Mouse (Mus musculus): ENCODE results near the gene Cyp2c23. TPM values are rescaled to one million over a fixed set of nuclear protein-coding genes. Genes with fewer than 3 reads are reported as not detected.

Cyp2c23 gene
- polyA plus RNA-seq, 1 experiment from 2014 or later, result not detected

DNA sequence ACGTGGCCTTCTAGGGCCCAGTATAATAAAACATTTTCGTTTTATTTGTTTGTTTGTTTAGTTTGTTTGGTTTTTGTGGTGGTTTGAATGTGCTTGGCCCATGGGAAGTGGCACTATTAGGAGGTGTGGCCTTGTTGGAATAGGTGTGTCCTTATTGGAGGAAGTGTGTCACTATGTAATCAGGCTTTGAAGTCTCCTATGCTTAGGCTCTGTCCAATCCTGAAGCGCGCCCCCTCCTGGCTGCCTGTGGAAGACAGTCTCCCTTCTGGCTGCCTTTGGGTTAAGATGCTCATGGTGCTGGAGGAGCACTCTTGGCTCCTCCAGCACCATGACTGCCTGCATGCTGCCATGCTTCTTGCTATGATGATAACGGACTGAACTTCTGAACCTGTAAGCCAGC, 5.9 kb downstream of the Cyp2c23 start:
- WGBS, result 62% methylated on average over 5 of the region's 5 CpGs
- Histone ChIP-seq H3K4me3 (no peak overlapping the region), H3K4me2 (no peak overlapping the region), H3K27me3 (no peaks in the 10 kb centered on the region), H3K27ac (no peak overlapping the region), H3K36me3 (no peaks in the 10 kb centered on the region), H3K9me3 (replicated peaks) (no peaks in the 10 kb centered on the region), H3K4me1 (replicated peaks) (no peaks in the 10 kb centered on the region), H3K9ac (no peak overlapping the region)
- ATAC-seq (replicated peaks; ENCODE audit: insufficient number of reproducible peaks, insufficient read depth, low FRiP score, low read depth), result no peak

DNA sequence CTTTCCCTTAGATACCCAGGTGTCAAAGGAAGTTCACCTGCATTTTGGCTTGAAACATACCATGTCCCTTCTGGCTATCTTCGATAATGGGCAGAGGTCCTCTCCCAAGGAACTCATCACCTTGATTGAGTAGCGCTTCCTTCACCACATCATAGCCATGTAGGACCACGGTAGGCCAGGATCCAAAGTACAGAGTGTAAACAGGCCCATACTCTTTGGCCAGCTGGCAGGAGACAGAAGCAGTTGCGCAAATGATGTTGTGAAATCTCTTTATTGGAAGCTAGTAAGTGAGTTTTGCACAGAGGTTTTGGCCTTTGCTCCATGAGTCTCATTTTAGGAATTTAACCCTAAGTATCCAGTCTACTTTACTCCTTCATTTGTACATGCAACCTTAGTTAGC, 7.5 kb downstream of the Cyp2c23 start:
- no peaks in the 10 kb centered on the region for H3K36me3 ChIP-seq
- H3K4me2 ChIP-seq, result no peak overlapping the region
- WGBS, result 74% methylated on average over 4 of the region's 4 CpGs
- no peak for ATAC-seq (replicated peaks; ENCODE audit: insufficient number of reproducible peaks, insufficient read depth, low FRiP score, low read depth)
- no peaks in the 10 kb centered on the region for H3K4me1 ChIP-seq (replicated peaks)
- H3K4me3 ChIP-seq, result no peak overlapping the region
- H3K9ac ChIP-seq, result no peak overlapping the region
- no peak overlapping the region for H3K27ac ChIP-seq
- H3K27me3 ChIP-seq, result no peaks in the 10 kb centered on the region
- no peaks in the 10 kb centered on the region for H3K9me3 ChIP-seq (replicated peaks)

DNA sequence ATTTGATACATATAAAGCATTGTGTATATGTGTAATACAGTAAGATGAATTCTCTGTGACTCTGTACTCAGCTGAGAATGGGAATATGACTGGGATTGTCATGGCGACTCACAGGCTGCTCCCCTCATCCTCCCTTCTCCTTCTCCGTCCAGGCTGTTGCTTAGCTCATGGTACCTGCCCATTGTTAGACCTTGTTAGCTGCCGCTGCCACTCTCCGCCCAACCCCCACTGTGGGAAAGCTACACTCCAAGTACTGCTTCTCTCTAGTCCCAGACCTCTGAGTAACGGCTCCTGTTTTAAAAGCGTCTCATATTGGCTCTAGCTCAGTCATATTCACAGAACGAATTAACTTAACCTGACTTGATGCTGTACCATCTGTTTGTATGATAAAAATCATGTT, 9.3 kb downstream of the Cyp2c23 start:
- Histone ChIP-seq H3K36me3 (no peaks in the 10 kb centered on the region), H3K4me1 (replicated peaks) (no peaks in the 10 kb centered on the region), H3K27ac (no peak overlapping the region), H3K4me2 (no peak overlapping the region), H3K27me3 (no peaks in the 10 kb centered on the region), H3K9me3 (replicated peaks) (no peaks in the 10 kb centered on the region), H3K4me3 (no peak overlapping the region), H3K9ac (no peak overlapping the region)
- no peak for ATAC-seq (replicated peaks; ENCODE audit: insufficient number of reproducible peaks, insufficient read depth, low FRiP score, low read depth)
- WGBS, result 57% methylated on average over 7 of the region's 7 CpGs

DNA sequence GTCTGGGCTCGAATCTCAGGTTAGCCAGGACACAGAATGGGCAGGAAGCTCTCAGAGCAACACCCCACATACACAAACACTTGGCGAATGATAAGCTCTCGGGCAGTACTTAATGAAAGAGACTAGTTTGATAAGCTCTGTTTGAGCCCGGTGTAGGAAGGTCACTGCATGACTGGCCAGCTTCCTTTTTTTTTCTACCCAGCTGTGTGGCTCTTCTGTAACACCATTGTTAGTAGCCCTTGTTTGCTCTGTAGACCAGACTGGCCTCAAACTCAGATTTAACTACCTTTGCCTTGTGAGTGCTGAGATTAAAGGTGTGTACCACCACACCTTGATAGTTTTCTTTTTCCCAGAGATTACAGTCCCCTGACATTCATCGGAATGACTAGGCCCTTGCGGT, 15.1 kb downstream of the Cyp2c23 start:
- no peak for ATAC-seq (replicated peaks; ENCODE audit: insufficient number of reproducible peaks, insufficient read depth, low FRiP score, low read depth)
- no peaks in the 10 kb centered on the region for H3K27me3 ChIP-seq
- no peaks in the 10 kb centered on the region for H3K9me3 ChIP-seq (replicated peaks)
- H3K9ac ChIP-seq, result no peak overlapping the region
- WGBS, result 46% methylated on average over 6 of the region's 6 CpGs
- no peaks in the 10 kb centered on the region for H3K36me3 ChIP-seq
- H3K4me3 ChIP-seq, result no peak overlapping the region
- no peaks in the 10 kb centered on the region for H3K4me1 ChIP-seq (replicated peaks)
- no peak overlapping the region for H3K27ac ChIP-seq
- no peak overlapping the region for H3K4me2 ChIP-seq

DNA sequence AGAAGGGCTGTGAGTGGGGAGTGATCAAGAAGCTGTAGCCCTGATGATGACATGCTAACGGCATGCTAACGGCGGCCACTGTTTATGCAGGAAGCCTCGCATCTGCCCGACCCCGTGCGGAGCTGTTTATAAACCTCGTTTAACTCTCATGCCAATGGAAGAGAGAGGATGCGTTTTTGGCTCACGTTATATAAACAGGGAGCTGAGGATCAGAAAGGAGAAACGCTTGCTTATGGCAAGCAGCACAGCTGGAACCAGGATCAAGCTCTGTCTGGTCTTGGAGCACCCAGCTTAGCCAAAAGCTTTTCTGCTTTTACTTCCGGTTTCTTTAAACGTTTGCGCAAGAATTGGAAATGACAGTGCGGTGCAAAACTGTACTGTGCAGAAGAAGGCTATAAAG, 20.2 kb downstream of the Cyp2c23 start:
- WGBS, result 71% methylated on average over 15 of the region's 15 CpGs
- H3K27me3 ChIP-seq, result no peaks in the 10 kb centered on the region
- ATAC-seq (replicated peaks; ENCODE audit: insufficient number of reproducible peaks, insufficient read depth, low FRiP score, low read depth), result no peak
- no peaks in the 10 kb centered on the region for H3K36me3 ChIP-seq
- no peaks in the 10 kb centered on the region for H3K9me3 ChIP-seq (replicated peaks)
- no peak overlapping the region for H3K4me2 ChIP-seq
- H3K4me3 ChIP-seq, result no peak overlapping the region
- no peak overlapping the region for H3K27ac ChIP-seq
- no peaks in the 10 kb centered on the region for H3K4me1 ChIP-seq (replicated peaks)
- no peak overlapping the region for H3K9ac ChIP-seq

DNA sequence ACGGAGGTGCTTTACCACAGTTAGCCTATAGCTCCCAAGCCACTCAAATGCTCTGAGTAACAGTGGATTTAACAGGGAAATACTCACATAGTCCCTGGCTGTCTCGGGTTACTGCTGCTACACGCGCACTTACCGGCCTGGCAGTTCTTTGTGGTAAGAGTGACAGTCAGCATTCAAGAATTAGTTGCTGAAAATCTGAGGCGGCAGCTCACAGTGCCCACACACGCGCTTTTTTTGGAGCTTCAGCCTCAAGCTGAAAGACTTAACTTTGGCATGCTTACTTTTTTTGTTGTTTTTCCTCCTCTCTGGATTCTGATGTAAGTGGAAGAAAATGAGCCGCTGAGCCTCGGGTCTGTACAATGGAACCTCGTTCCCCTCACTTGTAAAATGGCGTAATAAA, 21.8 kb downstream of the Cyp2c23 start:
- Histone ChIP-seq H3K9me3 (replicated peaks) (no peaks in the 10 kb centered on the region), H3K9ac (no peak overlapping the region), H3K4me3 (no peak overlapping the region), H3K27ac (no peak overlapping the region), H3K36me3 (no peaks in the 10 kb centered on the region), H3K4me2 (no peak overlapping the region), H3K27me3 (no peaks in the 10 kb centered on the region), H3K4me1 (replicated peaks) (no peaks in the 10 kb centered on the region)
- 68% methylated on average over 12 of the region's 12 CpGs for WGBS
- ATAC-seq (replicated peaks; ENCODE audit: insufficient number of reproducible peaks, insufficient read depth, low FRiP score, low read depth), result no peak

DNA sequence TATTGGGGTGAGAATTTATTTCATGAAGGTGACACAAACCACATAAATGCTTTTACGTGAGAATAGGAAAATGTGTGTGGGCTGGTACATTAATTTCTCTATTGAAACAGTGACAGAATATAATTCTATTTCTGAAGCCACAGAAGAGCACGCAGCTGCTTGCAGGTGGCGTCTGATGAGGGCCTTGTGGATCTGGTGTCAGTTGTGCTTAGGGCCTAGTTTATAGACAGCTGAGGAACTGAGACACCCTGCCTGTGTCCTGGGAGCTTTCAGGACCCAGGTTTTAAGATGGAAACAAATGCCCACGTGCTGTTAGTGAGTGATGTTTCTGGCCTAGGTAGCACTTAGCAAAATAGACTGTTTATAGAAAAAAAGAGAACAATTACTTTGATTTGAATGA, 24.0 kb downstream of the Cyp2c23 start:
- H3K4me1 ChIP-seq (replicated peaks), result no peaks in the 10 kb centered on the region
- ATAC-seq (replicated peaks; ENCODE audit: insufficient number of reproducible peaks, insufficient read depth, low FRiP score, low read depth), result no peak
- H3K27me3 ChIP-seq, result no peaks in the 10 kb centered on the region
- no peak overlapping the region for H3K4me2 ChIP-seq
- no peaks in the 10 kb centered on the region for H3K36me3 ChIP-seq
- H3K9me3 ChIP-seq (replicated peaks), result no peaks in the 10 kb centered on the region
- H3K27ac ChIP-seq, result no peak overlapping the region
- H3K9ac ChIP-seq, result no peak overlapping the region
- no peak overlapping the region for H3K4me3 ChIP-seq
- WGBS, result 73% methylated on average over 4 of the region's 4 CpGs

DNA sequence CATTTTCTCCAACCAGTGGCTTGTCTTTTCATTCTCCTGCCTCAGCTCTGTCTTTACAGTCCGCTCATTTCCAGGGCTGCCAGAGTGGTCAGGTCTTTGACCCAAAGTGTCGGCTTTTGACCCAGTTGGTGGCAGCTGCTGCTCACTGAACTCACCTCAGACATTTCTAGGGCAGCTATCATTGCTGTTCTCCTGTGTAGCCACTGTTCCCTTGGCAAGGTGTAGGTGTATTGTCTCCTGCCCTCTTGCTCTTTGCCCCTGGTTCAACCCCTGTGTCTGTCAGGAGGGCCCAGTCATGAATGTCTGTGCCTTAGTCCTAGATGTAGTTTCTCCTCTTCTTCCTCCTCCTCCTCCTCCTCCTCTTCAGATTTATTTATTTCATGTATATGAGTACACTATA, 24.7 kb downstream of the Cyp2c23 start:
- no peak overlapping the region for H3K9ac ChIP-seq
- no peaks in the 10 kb centered on the region for H3K9me3 ChIP-seq (replicated peaks)
- no peak overlapping the region for H3K4me2 ChIP-seq
- 84% methylated on average over 2 of the region's 2 CpGs for WGBS
- no peak overlapping the region for H3K27ac ChIP-seq
- no peaks in the 10 kb centered on the region for H3K27me3 ChIP-seq
- H3K4me3 ChIP-seq, result no peak overlapping the region
- no peaks in the 10 kb centered on the region for H3K36me3 ChIP-seq
- no peak for ATAC-seq (replicated peaks; ENCODE audit: insufficient number of reproducible peaks, insufficient read depth, low FRiP score, low read depth)
- no peaks in the 10 kb centered on the region for H3K4me1 ChIP-seq (replicated peaks)

DNA sequence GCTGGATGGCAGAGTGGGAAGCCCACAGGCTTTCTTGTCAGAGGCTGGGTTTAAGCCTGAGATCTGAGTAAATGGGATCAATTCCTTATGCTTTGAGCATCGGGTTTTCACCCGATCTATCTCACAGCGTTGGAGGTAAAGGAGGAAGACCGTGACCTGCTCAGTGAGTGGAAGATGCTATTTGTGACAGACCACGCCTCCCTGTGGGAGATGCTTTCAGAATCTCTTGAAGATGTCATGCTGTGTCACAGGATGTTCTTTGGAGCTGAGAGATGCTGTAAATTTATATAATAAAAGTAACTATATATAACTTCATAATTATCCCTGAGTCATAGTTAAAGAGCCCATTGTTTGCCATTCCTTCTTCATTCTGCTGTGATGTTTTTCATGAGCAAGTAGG, 28.3 kb downstream of the Cyp2c23 start:
- Histone ChIP-seq H3K4me3 (no peak overlapping the region), H3K4me1 (replicated peaks) (no peaks in the 10 kb centered on the region)
- ATAC-seq (replicated peaks; ENCODE audit: insufficient number of reproducible peaks, insufficient read depth, low FRiP score, low read depth), result no peak

DNA sequence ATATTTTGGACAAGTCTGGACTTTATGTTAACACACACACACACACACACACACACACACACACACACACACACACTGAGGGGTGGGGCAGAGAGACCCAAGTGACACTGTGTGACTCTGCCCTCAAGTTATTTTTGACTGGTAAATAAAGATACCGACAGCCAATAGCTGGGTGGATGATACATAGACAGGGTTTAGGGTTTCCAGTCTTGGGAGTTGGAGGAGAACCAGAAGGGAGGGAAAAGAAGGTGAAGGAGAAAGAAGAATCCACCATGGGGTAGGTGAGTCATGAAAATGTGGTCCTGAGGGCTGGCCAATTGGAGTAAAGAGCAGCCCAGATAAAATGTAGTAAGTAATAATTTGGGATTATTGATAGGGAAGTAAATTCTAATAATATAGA, 28.9 kb downstream of the Cyp2c23 start:
- H3K36me3 ChIP-seq, result no peaks in the 10 kb centered on the region
- no peak overlapping the region for H3K4me2 ChIP-seq
- H3K9ac ChIP-seq, result no peak overlapping the region
- H3K4me3 ChIP-seq, result no peak overlapping the region
- 59% methylated on average over 1 of the region's 1 CpGs for WGBS
- no peaks in the 10 kb centered on the region for H3K9me3 ChIP-seq (replicated peaks)
- H3K27me3 ChIP-seq, result no peaks in the 10 kb centered on the region
- no peak overlapping the region for H3K27ac ChIP-seq
- H3K4me1 ChIP-seq (replicated peaks), result no peaks in the 10 kb centered on the region; the same call in 1 of the 2 replicates
- no peak for ATAC-seq (replicated peaks; ENCODE audit: insufficient number of reproducible peaks, insufficient read depth, low FRiP score, low read depth)

More for the DNA sequence above, 28.3 kb downstream of the Cyp2c23 start:
- H3K9ac ChIP-seq, result no peak overlapping the region
- H3K27ac ChIP-seq, result no peak overlapping the region
- no peaks in the 10 kb centered on the region for H3K9me3 ChIP-seq (replicated peaks)
- no peaks in the 10 kb centered on the region for H3K27me3 ChIP-seq
- H3K36me3 ChIP-seq, result no peaks in the 10 kb centered on the region
- 64% methylated on average over 5 of the region's 5 CpGs for WGBS
- no peak overlapping the region for H3K4me2 ChIP-seq

DNA sequence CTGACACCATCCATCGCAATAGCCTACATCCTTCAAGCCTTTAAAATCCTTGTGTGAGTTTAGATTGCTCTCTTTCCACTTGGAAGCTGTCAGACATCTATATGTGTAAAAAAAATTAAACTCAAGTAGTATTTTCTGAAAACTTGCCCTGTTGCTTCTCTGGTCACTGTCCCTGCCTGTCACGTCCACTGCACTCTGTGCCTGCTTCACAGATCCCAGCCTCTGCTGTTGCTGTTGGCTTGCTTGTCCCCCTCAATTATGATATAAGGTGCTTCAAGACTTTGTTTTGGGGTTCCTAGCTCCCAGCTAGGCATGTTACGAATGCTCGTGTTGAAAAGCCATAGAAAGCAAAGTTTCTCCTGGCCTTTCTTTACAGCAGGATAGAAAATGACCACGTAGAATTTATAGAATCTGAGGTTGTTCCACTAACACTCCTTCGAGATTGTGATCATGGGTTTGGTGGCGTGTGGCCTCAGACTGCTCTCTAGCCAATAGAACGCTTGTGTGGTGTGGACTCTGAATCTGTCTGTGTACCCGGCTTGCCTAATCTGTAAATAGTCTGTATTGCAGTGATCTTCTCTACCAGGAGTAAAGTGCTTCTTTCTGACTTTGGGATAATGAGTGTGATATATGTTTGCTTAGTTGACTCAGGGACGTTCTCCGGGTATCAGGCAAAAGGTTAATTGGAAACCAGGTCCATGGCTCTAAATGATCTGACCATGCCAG, 30.0 kb downstream of the Cyp2c23 start:
- Histone ChIP-seq H3K9me3 (replicated peaks) (no peaks in the 10 kb centered on the region), H3K4me2 (no peak overlapping the region), H3K9ac (no peak overlapping the region), H3K27ac (no peak overlapping the region), H3K27me3 (no peaks in the 10 kb centered on the region), H3K4me3 (no peak overlapping the region), H3K4me1 (replicated peaks) (peaks cover 5% of the 10 kb centered on the region; the same call in 1 of the 2 replicates), H3K36me3 (no peaks in the 10 kb centered on the region)
- no peak for ATAC-seq (replicated peaks; ENCODE audit: insufficient number of reproducible peaks, insufficient read depth, low FRiP score, low read depth)
- WGBS, result 85% methylated on average over 11 of the region's 11 CpGs

DNA sequence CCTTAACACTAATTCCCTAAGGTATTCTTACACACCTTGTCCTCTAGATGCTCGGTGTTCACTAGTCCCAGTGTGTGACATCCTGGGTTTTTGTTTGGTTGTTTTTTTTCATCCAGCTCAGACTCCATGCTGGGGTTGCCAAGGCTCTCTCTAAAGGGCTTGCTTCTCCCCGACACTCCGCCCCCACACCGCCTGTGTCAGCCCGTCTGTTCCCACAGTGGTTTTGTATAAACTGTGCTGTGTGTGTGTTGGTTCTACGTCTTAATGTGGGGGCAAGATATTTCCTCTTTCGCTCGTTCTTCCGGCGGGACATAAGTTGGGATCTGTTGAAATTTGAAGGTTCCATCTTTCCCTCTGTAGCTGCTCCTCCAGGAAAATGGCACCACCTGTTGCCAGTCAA, 30.9 kb downstream of the Cyp2c23 start:
- no peak overlapping the region for H3K4me2 ChIP-seq
- no peaks in the 10 kb centered on the region for H3K27me3 ChIP-seq
- WGBS, result 84% methylated on average over 10 of the region's 10 CpGs
- no peak for ATAC-seq (replicated peaks; ENCODE audit: insufficient number of reproducible peaks, insufficient read depth, low FRiP score, low read depth)
- H3K4me1 ChIP-seq (replicated peaks), result peaks cover 5% of the 10 kb centered on the region; the same call in 1 of the 2 replicates
- no peak overlapping the region for H3K27ac ChIP-seq
- no peak overlapping the region for H3K9ac ChIP-seq
- H3K4me3 ChIP-seq, result no peak overlapping the region
- H3K9me3 ChIP-seq (replicated peaks), result no peaks in the 10 kb centered on the region
- no peaks in the 10 kb centered on the region for H3K36me3 ChIP-seq
